In genomic region chr2:69140215-69140614, GRCm38 (mm10) we compare ENCODE assay signal across 20 mouse cellular contexts.
"Had no signal": no experiment of that assay in that cellular context is flagged by ENCODE, and none has a peak within 500 bp of the region (broad histone marks: within the 10 kb centered on the region; RNA-seq: fewer than 3 reads in every experiment).

No protein-coding gene starts in this region.

- H3K27ac ChIP-seq: kidney, postnatal 0 days; limb, embryonic 10.5 days; limb, embryonic 13.5 days; liver, embryonic 13.5 days; macrophage; midbrain, embryonic 10.5 days; midbrain, embryonic 13.5 days had no signal

- H3K27me3 ChIP-seq: limb, embryonic 13.5 days; liver, embryonic 13.5 days; midbrain, embryonic 13.5 days had no signal

- DNase-seq: kidney, adult 2 months; kidney, postnatal 36 days; liver; liver, embryonic 13.5 days; lung, embryonic 14.5 days; right cerebral cortex, adult 18-20 months; right cerebral cortex, postnatal 14 days; right cerebral cortex, postnatal 4 days; spleen, adult 18-20 months; thymus, adult 18-20 months; thymus, postnatal 4 days had no signal

- H3K4me1 ChIP-seq: midbrain, embryonic 13.5 days had no signal

- ATAC-seq: midbrain, embryonic 13.5 days; midbrain, embryonic 16.5 days had no signal

- H3K36me3 ChIP-seq: limb, embryonic 10.5 days; limb, embryonic 13.5 days; liver, embryonic 13.5 days; midbrain, embryonic 10.5 days; midbrain, embryonic 13.5 days had no signal

- H3K9me3 ChIP-seq: limb, embryonic 10.5 days; limb, embryonic 13.5 days; liver, embryonic 13.5 days; megakaryocyte, embryonic 14.5 days; midbrain, embryonic 10.5 days; midbrain, embryonic 13.5 days had no signal

- H3K4me3 ChIP-seq: limb, embryonic 10.5 days; limb, embryonic 13.5 days; liver, embryonic 13.5 days; megakaryocyte, embryonic 14.5 days; midbrain, embryonic 10.5 days; midbrain, embryonic 13.5 days; myocyte had no signal
